Mouse (Mus musculus) cerebellum, postnatal 4 days (tissue): ENCODE data around the gene Gper1.
"Not testable (repeated sequence)": the region's sequence is repeated elsewhere in the genome, so short reads cannot be mapped to it uniquely, and the experiment has no call there.

ENCODE experiments used
- DNase-seq, 2 experiments: peaks; one replicate each; pipeline ENCODE4 v3.0.0; 2022; ENCODE audit warnings: low spot score in 2 of 2, mixed read lengths in 1 of 2

The Gper1 gene

GRCm38 (mm10) chr5:139390324-139391119, 32.4 kb upstream of the Gper1 start:
- not testable (repeated sequence) for DNase-seq

- peak in 1 of 2 experiments; percentile 54 for DNase-seq
These were observed 31.5 kb upstream of the Gper1 start for GRCm38 (mm10) chr5:139391309-139391990.

- DNase-seq = no peak
These were observed 30.4 kb upstream of the Gper1 start for GRCm38 (mm10) chr5:139392219-139393196.

GRCm38 (mm10) chr5:139393197-139393588, 29.8 kb upstream of the Gper1 start:
- no peak for DNase-seq

- no peak for DNase-seq
These were observed 28.6 kb upstream of the Gper1 start for GRCm38 (mm10) chr5:139394399-139394798.

GRCm38 (mm10) chr5:139395528-139395927, 27.4 kb upstream of the Gper1 start:
- no peak for DNase-seq

GRCm38 (mm10) chr5:139397359-139397916, 25.5 kb upstream of the Gper1 start:
- no peak for DNase-seq

GRCm38 (mm10) chr5:139397959-139398753, 24.8 kb upstream of the Gper1 start:
- DNase-seq = peak; percentile 88 to 97

GRCm38 (mm10) chr5:139398786-139399185, 24.2 kb upstream of the Gper1 start:
- no peak for DNase-seq

GRCm38 (mm10) chr5:139399991-139400390, 23.0 kb upstream of the Gper1 start:
- no peak for DNase-seq

- DNase-seq = no peak
These were observed 20.8 kb upstream of the Gper1 start for GRCm38 (mm10) chr5:139402106-139402505.

- no peak for DNase-seq
These were observed 19.2 kb upstream of the Gper1 start for GRCm38 (mm10) chr5:139403692-139404260.

- no peak for DNase-seq
These were observed 18.1 kb upstream of the Gper1 start, which contains the start of gene C130050O18Rik for GRCm38 (mm10) chr5:139404801-139405401. Gene C130050O18Rik (plus strand): TSS chr5:139405280.

GRCm38 (mm10) chr5:139405478-139405877, 17.5 kb upstream of the Gper1 start:
- DNase-seq = no peak

GRCm38 (mm10) chr5:139405953-139406352, 17.0 kb upstream of the Gper1 start:
- no peak for DNase-seq

GRCm38 (mm10) chr5:139407121-139407885, 15.6 kb upstream of the Gper1 start:
- no peak for DNase-seq

GRCm38 (mm10) chr5:139408511-139408910, 14.4 kb upstream of the Gper1 start:
- no peak for DNase-seq

- DNase-seq = no peak
These were observed 13.5 kb upstream of the Gper1 start for GRCm38 (mm10) chr5:139409412-139409811.

- no peak for DNase-seq
These were observed 12.9 kb upstream of the Gper1 start for GRCm38 (mm10) chr5:139410056-139410455.
